ENCODE assay signal across 9 mouse cellular contexts in the genomic region with DNA sequence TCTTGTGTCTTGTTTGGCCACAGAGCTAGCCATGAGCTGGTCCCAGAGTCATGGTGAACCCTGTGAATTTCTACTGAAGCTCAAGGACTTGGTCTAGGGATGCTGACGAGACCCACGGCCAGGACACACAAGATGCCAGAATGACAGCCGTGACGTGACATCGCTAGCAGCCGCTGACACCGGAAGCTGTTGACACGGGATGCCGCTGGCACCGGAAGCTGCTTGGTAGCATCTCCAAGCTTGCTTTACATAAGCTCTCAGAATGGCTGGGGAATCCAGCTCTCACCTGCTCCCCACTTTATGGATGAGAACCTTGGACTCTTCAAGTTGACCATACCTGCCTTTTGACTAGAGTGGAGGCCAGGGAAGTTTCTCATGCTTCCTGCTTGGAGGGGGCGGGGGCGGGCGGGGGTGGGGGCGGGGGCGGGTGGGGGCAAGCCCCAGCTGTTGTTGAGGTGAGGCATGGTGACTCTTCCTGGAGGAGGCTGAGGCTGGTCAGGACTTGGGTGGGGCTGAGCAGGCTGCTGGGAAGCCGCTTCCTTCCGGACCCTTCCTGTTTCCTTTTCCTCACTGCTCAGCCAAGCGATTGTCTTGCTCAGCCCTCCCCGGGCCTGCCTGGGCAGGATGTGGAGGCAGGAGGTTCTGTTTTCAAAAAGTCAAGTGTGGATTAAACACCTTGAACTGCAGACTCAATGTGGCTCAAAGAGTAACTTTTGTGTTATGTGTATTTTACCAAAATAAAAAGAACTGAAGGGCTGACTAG. TPM values are rescaled to one million over a fixed set of nuclear protein-coding genes. Genes with fewer than 3 reads are reported as not detected.
DNase-seq lines count a peak whose midpoint lies in the region; ATAC-seq and TF ChIP-seq lines count a peak whose summit lies in the region.
"Had no signal": no experiment of that assay in that cellular context is flagged by ENCODE, and none has a peak within 500 bp of the region (broad histone marks: within the 10 kb centered on the region; RNA-seq: fewer than 3 reads in every experiment).

No protein-coding gene starts in this region.

- H3K27ac ChIP-seq in hindbrain, embryonic 11.5 days (ENCODE audit: low read depth, low read length) = 0 out of 2 replicates have a peak overlapping the region, but pooled peaks have one; percentile 40
- peak overlapping the region; percentile 63 for H3K27ac ChIP-seq in limb, embryonic 15.5 days
- no peak overlapping the region for H3K27ac ChIP-seq in forebrain, embryonic 13.5 days

- peaks cover 4% of the 10 kb centered on the region; the same call in 1 of the 2 replicates for H3K9me3 ChIP-seq in E14TG2a.4 (ENCODE audit: low read length)
- no peaks in the 10 kb centered on the region for H3K9me3 ChIP-seq in hindbrain, embryonic 11.5 days (ENCODE audit: control insufficient read depth, low read length)
- H3K9me3 ChIP-seq in limb, embryonic 15.5 days = no peaks in the 10 kb centered on the region
- H3K9me3 ChIP-seq in forebrain, embryonic 13.5 days (replicated peaks) = no peaks in the 10 kb centered on the region

- ATAC-seq in hindbrain, embryonic 11.5 days (ENCODE audit: low FRiP score) = no peak
- ATAC-seq in limb, embryonic 15.5 days (ENCODE audit: insufficient number of reproducible peaks, low FRiP score, low TSS enrichment, low read depth) = no peak
- no peak for ATAC-seq in forebrain, embryonic 13.5 days

- peak; percentile 59 for DNase-seq in adrenal gland, postnatal 14 days
- no peak for DNase-seq in hindbrain, embryonic 11.5 days (ENCODE audit: low spot score)
- DNase-seq in skeletal muscle tissue, adult 2 months (ENCODE audit: low read depth, low spot score) = peak; percentile 39
- DNase-seq in cerebellum, postnatal 25 days = no peak
- DNase-seq in layer of hippocampus, postnatal 14 days (ENCODE audit: low spot score in 2 of 2) = no peak

- H3K9ac ChIP-seq in hindbrain, embryonic 11.5 days (ENCODE audit: low read depth, low read length) = no peak overlapping the region
- no peak overlapping the region for H3K9ac ChIP-seq in limb, embryonic 15.5 days
- no peak overlapping the region for H3K9ac ChIP-seq in forebrain, embryonic 13.5 days

- H3K4me3 ChIP-seq in E14TG2a.4 (replicated peaks; ENCODE audit: low read length) = peak overlapping the region; percentile 68
- H3K4me3 ChIP-seq in hindbrain, embryonic 11.5 days (ENCODE audit: low read depth, low read length) = no peak overlapping the region
- no peak overlapping the region for H3K4me3 ChIP-seq in limb, embryonic 15.5 days
- H3K4me3 ChIP-seq in forebrain, embryonic 13.5 days = no peak overlapping the region

- no peak for TF ChIP-seq CTCF in E14TG2a.4 (conservative IDR thresholded peaks at IDR 0.05; ENCODE audit: low read length)

- H3K4me2 ChIP-seq in hindbrain, embryonic 11.5 days (replicated peaks; ENCODE audit: low read depth, low read length) = no peak overlapping the region
- no peak overlapping the region for H3K4me2 ChIP-seq in limb, embryonic 15.5 days
- H3K4me2 ChIP-seq in forebrain, embryonic 13.5 days = no peak overlapping the region

- no peaks in the 10 kb centered on the region for H3K36me3 ChIP-seq in E14TG2a.4 (ENCODE audit: insufficient read depth, low read length)
- H3K36me3 ChIP-seq in hindbrain, embryonic 11.5 days (ENCODE audit: control insufficient read depth, insufficient read depth, low read length) = no peaks in the 10 kb centered on the region
- no peaks in the 10 kb centered on the region for H3K36me3 ChIP-seq in limb, embryonic 15.5 days
- H3K36me3 ChIP-seq in forebrain, embryonic 13.5 days (ENCODE audit: poor library complexity, severe bottlenecking) = no peaks in the 10 kb centered on the region

- WGBS in hindbrain, embryonic 11.5 days = 82% methylated on average over 19 of the region's 19 CpGs
- WGBS in limb, embryonic 15.5 days = 71% methylated on average over 19 of the region's 19 CpGs
- WGBS in forebrain, embryonic 13.5 days = 80% methylated on average over 19 of the region's 19 CpGs

- peaks cover 77% of the 10 kb centered on the region for H3K4me1 ChIP-seq in E14TG2a.4 (replicated peaks; ENCODE audit: low read depth, low read length)
- H3K4me1 ChIP-seq in hindbrain, embryonic 11.5 days (replicated peaks; ENCODE audit: control insufficient read depth, insufficient read depth, low read length) = peaks cover 8% of the 10 kb centered on the region
- H3K4me1 ChIP-seq in limb, embryonic 15.5 days = peaks cover 22% of the 10 kb centered on the region
- H3K4me1 ChIP-seq in forebrain, embryonic 13.5 days = peaks cover 27% of the 10 kb centered on the region

- H3K27me3 ChIP-seq in E14TG2a.4 (ENCODE audit: insufficient read depth, low read length) = peaks cover 5% of the 10 kb centered on the region
- no peaks in the 10 kb centered on the region for H3K27me3 ChIP-seq in hindbrain, embryonic 11.5 days (ENCODE audit: control insufficient read depth, insufficient read depth, low read length)
- H3K27me3 ChIP-seq in limb, embryonic 15.5 days = no peaks in the 10 kb centered on the region
- H3K27me3 ChIP-seq in forebrain, embryonic 13.5 days = no peaks in the 10 kb centered on the region

RNA-seq across cellular contexts. Expression of a gene that starts 47.2 kb away (rescaled TPM):
- 1.6 and 3.5 TPM in 2 replicates for total RNA-seq in adrenal gland, postnatal 14 days (2021)
- 0.18 and 0.57 TPM in 2 replicates for polyA plus RNA-seq in hindbrain, embryonic 11.5 days (2014; fragmentation: Nextera tagmentation; extraction: Ambion mirVana)
- polyA plus RNA-seq in limb, embryonic 15.5 days (2015; fragmentation: Nextera tagmentation; extraction: Ambion mirVana) = 2.0 and 2.2 TPM in 2 replicates
- polyA plus RNA-seq in forebrain, embryonic 13.5 days (2015; fragmentation: Nextera tagmentation; extraction: Ambion mirVana) = 0.49 and 1.1 TPM in 2 replicates
- total RNA-seq in layer of hippocampus, postnatal 14 days (2021) = 1 to 10 TPM; 7.5 to 9.3 TPM
- polyA plus RNA-seq: embryonic facial prominence, embryonic 11.5 days had no signal

Comparison
In these comparisons a context has a peak if more than half of its experiments do, and no peak if none do; other contexts are left out.
1. DNase-seq: peak in adrenal gland, postnatal 14 days (single experiment) and skeletal muscle tissue, adult 2 months (single experiment); none in hindbrain, embryonic 11.5 days (single experiment), cerebellum, postnatal 25 days (0 of 2) and layer of hippocampus, postnatal 14 days (0 of 2).